ENCODE assay signal across 8 mouse cellular contexts in genomic region chr9:66713135-66714021, GRCm38 (mm10). TPM values are rescaled to one million over a fixed set of nuclear protein-coding genes. Genes with fewer than 3 reads are reported as not detected.
DNase-seq lines count a peak whose midpoint lies in the region; ATAC-seq and TF ChIP-seq lines count a peak whose summit lies in the region.

Gene Car12, plus strand, starts transcription at chr9:66713686.

- ATAC-seq in heart, embryonic 11.5 days (replicated peaks; ENCODE audit: insufficient number of reproducible peaks, low FRiP score, low TSS enrichment) = peak; percentile 35; the same call in 1 of the 2 replicates
- peak; percentile 81 for ATAC-seq in activated CD4-positive, CD25-positive, alpha-beta regulatory T cell, adult 4 months
- peak; percentile 59 for ATAC-seq in intestine, postnatal 0 days
- peak; percentile 34; the same call in 1 of the 2 replicates for ATAC-seq in liver, embryonic 15.5 days (ENCODE audit: insufficient read depth)

- no peaks in the 10 kb centered on the region for H3K9me3 ChIP-seq in heart, embryonic 11.5 days (replicated peaks; ENCODE audit: control insufficient read depth, low read length)
- no peaks in the 10 kb centered on the region for H3K9me3 ChIP-seq in forebrain, embryonic 10.5 days
- H3K9me3 ChIP-seq in intestine, postnatal 0 days (ENCODE audit: control insufficient read depth) = no peaks in the 10 kb centered on the region
- no peaks in the 10 kb centered on the region for H3K9me3 ChIP-seq in liver, embryonic 15.5 days (replicated peaks)

- H3K27ac ChIP-seq in heart, embryonic 11.5 days (ENCODE audit: low read depth, low read length) = no peak within 1 kb of the TSS
- peak within 1 kb of the TSS; percentile 80 for H3K27ac ChIP-seq in forebrain, embryonic 10.5 days
- no peak within 1 kb of the TSS; the same call in 1 of the 2 replicates for H3K27ac ChIP-seq in intestine, postnatal 0 days (ENCODE audit: low read depth, low read length)
- no peak within 1 kb of the TSS for H3K27ac ChIP-seq in liver, embryonic 15.5 days (replicated peaks)

- H3K27me3 ChIP-seq in heart, embryonic 11.5 days (ENCODE audit: control insufficient read depth, insufficient read depth, low read length) = peaks cover 29% of the 10 kb centered on the region
- H3K27me3 ChIP-seq in forebrain, embryonic 10.5 days (ENCODE audit: poor library complexity, severe bottlenecking) = peaks cover 53% of the 10 kb centered on the region
- no peaks in the 10 kb centered on the region for H3K27me3 ChIP-seq in intestine, postnatal 0 days (replicated peaks; ENCODE audit: control insufficient read depth, insufficient read depth, low read length)
- H3K27me3 ChIP-seq in liver, embryonic 15.5 days = peaks cover 60% of the 10 kb centered on the region

- H3K4me1 ChIP-seq in heart, embryonic 11.5 days (ENCODE audit: control insufficient read depth, insufficient read depth, low read length) = peaks cover 7% of the 10 kb centered on the region; the same call in 1 of the 2 replicates
- H3K4me1 ChIP-seq in forebrain, embryonic 10.5 days = peaks cover 30% of the 10 kb centered on the region
- peaks cover 4% of the 10 kb centered on the region; the same call in 1 of the 2 replicates for H3K4me1 ChIP-seq in intestine, postnatal 0 days (replicated peaks; ENCODE audit: control insufficient read depth, insufficient read depth, low read length)
- peaks cover 10% of the 10 kb centered on the region for H3K4me1 ChIP-seq in liver, embryonic 15.5 days (replicated peaks)

- TF ChIP-seq CTCF in intestine, postnatal 0 days (IDR thresholded peaks at IDR 0.05; ENCODE audit: low read depth) = 0 out of 2 replicates have a peak, but pooled peaks have one; percentile 19

- peak within 1 kb of the TSS; percentile 45 for H3K4me3 ChIP-seq in heart, embryonic 11.5 days (ENCODE audit: low read depth, low read length)
- peak within 1 kb of the TSS; percentile 59 for H3K4me3 ChIP-seq in forebrain, embryonic 10.5 days
- peak within 1 kb of the TSS; percentile 40 for H3K4me3 ChIP-seq in intestine, postnatal 0 days (ENCODE audit: low read depth, low read length)
- peak within 1 kb of the TSS; percentile 40 for H3K4me3 ChIP-seq in liver, embryonic 15.5 days (replicated peaks)

- peak within 1 kb of the TSS; percentile 94 for H3K4me2 ChIP-seq in heart, embryonic 11.5 days
- peak within 1 kb of the TSS; percentile 80 for H3K4me2 ChIP-seq in intestine, postnatal 0 days (replicated peaks; ENCODE audit: low read depth)
- H3K4me2 ChIP-seq in liver, embryonic 15.5 days = peak within 1 kb of the TSS; percentile 66

- H3K36me3 ChIP-seq in heart, embryonic 11.5 days (ENCODE audit: control insufficient read depth, insufficient read depth, low read length) = no peaks in the 10 kb centered on the region
- no peaks in the 10 kb centered on the region for H3K36me3 ChIP-seq in forebrain, embryonic 10.5 days (replicated peaks)
- no peaks in the 10 kb centered on the region for H3K36me3 ChIP-seq in intestine, postnatal 0 days (ENCODE audit: control insufficient read depth, insufficient read depth)
- H3K36me3 ChIP-seq in liver, embryonic 15.5 days (replicated peaks) = no peaks in the 10 kb centered on the region

- no peak for DNase-seq in heart, adult 8-10 months (ENCODE audit: low spot score)
- peak; percentile 66 for DNase-seq in forebrain, embryonic 10.5 days (ENCODE audit: extremely low spot score, low spot score)
- DNase-seq in neural tube, embryonic 10.5 days (ENCODE audit: extremely low spot score, low spot score) = peak; percentile 53
- DNase-seq in gastrocnemius, adult 8-10 months (ENCODE audit: low spot score in 2 of 2) = no peak

- H3K9ac ChIP-seq in heart, embryonic 11.5 days (ENCODE audit: low read depth, low read length) = peak within 1 kb of the TSS; percentile 59; the same call in 1 of the 2 replicates
- H3K9ac ChIP-seq in intestine, postnatal 0 days (ENCODE audit: low read depth, low read length) = peak within 1 kb of the TSS; percentile 42; the same call in 1 of the 2 replicates
- peak within 1 kb of the TSS; percentile 6; the same call in 1 of the 2 replicates for H3K9ac ChIP-seq in liver, embryonic 15.5 days

- WGBS in heart, embryonic 11.5 days (ENCODE audit: insufficient replicate concordance) = 10% methylated on average over 29 of the region's 29 CpGs
- 14% methylated on average over 29 of the region's 29 CpGs for WGBS in forebrain, embryonic 10.5 days
- WGBS in intestine, postnatal 0 days = 13% methylated on average over 29 of the region's 29 CpGs
- WGBS in liver, embryonic 15.5 days (ENCODE audit: insufficient replicate concordance) = 4% methylated on average over 29 of the region's 29 CpGs

RNA-seq across cellular contexts. Expression of gene Car12, which starts in this region (rescaled TPM):
- 0.28 and 0.30 TPM in 2 replicates for polyA plus RNA-seq in heart, embryonic 11.5 days (2014; fragmentation: Nextera tagmentation; extraction: Ambion mirVana)
- total RNA-seq in heart, adult 8-10 months (2022) = not detected
- 10 to 100 TPM in 1 of 2 experiments, 1 to 10 TPM in 1; 9.0 to 11.3 TPM for polyA plus RNA-seq in activated CD4-positive, CD25-positive, alpha-beta regulatory T cell, adult 4 months (2017; shearing (Covaris generic))
- 6.8 and 7.4 TPM in 2 replicates for polyA plus RNA-seq in forebrain, embryonic 10.5 days (2016; fragmentation: Nextera tagmentation; extraction: Ambion mirVana)
- polyA plus RNA-seq in intestine, postnatal 0 days (2015; fragmentation: Nextera tagmentation; extraction: Ambion mirVana) = 5.9 and 7.3 TPM in 2 replicates
- 0.25 and 0.28 TPM in 2 replicates for polyA plus RNA-seq in liver, embryonic 15.5 days (2015; fragmentation: Nextera tagmentation; extraction: Ambion mirVana)
- total RNA-seq in gastrocnemius, adult 8-10 months (2022) = under 1 TPM in 2 of 4 experiments, not detected in 2; 0.10 to 0.31 TPM

Comparison
In these comparisons a context has a peak if more than half of its experiments do, and no peak if none do; other contexts are left out.
1. Peak in ATAC-seq, H3K4me3 ChIP-seq, H3K9ac ChIP-seq and H3K4me2 ChIP-seq in heart, embryonic 11.5 days; RNA of the gene not detected or under 1 TPM.
2. Peak in ATAC-seq, H3K4me3 ChIP-seq, H3K9ac ChIP-seq and H3K4me2 ChIP-seq in liver, embryonic 15.5 days; RNA of the gene not detected or under 1 TPM.
3. H3K9ac ChIP-seq: peak in every context shown above with its lines; median percentile 59 in heart, embryonic 11.5 days; 42 in intestine, postnatal 0 days; 6 in liver, embryonic 15.5 days.
4. DNase-seq: peak in forebrain, embryonic 10.5 days (single experiment) and neural tube, embryonic 10.5 days (single experiment); none in heart, adult 8-10 months (single experiment) and gastrocnemius, adult 8-10 months (0 of 2).
5. Peak in every context shown above with its lines, with median percentiles within 50 percentile points of each other: ATAC-seq, H3K4me2 ChIP-seq and H3K4me3 ChIP-seq.